Mouse (Mus musculus) embryonic facial prominence, embryonic 13.5 days (tissue): Measurements from ENCODE around the gene Grm8. TPM values are rescaled to one million over a fixed set of nuclear protein-coding genes. Genes with fewer than 3 reads are reported as not detected.

Experiments
- ATAC-seq: fragments of 200-750 bp; cut with Nextera tagmentation; 2 replicates; pipeline ENCODE4 v1.8.0; 2017; ENCODE audit warnings: low read depth; ENCODE audit not compliant: insufficient number of reproducible peaks, insufficient read depth, low FRiP score, low TSS enrichment
- H3K27ac ChIP-seq: fragments of 300-500 bp; sonication (generic); 2 replicates; pipeline ENCODE4 v1.5.1; 2015; ENCODE audit warnings: moderate library complexity, mild to moderate bottlenecking, inconsistent platforms
- H3K27me3 ChIP-seq: fragments of 300-500 bp; sonication (generic); 2 replicates; pipeline ENCODE4 v1.6.1; 2015; ENCODE audit warnings: mild to moderate bottlenecking, inconsistent platforms
- H3K36me3 ChIP-seq: fragments of 300-500 bp; sonication (generic); 2 replicates; pipeline ENCODE4 v1.6.1; 2015; ENCODE audit warnings: mild to moderate bottlenecking, inconsistent platforms
- H3K4me1 ChIP-seq: fragments of 300-500 bp; sonication (generic); 2 replicates; pipeline ENCODE4 v1.6.1; 2015; ENCODE audit warnings: inconsistent platforms
- H3K4me2 ChIP-seq: fragments of 300-500 bp; sonication (generic); 2 replicates; pipeline ENCODE4 v1.6.1; 2015; ENCODE audit warnings: moderate library complexity, mild to moderate bottlenecking, inconsistent platforms
- H3K4me3 ChIP-seq: fragments of 300-500 bp; sonication (generic); 2 replicates; pipeline ENCODE4 v1.5.1; 2015; ENCODE audit warnings: mild to moderate bottlenecking, inconsistent platforms
- H3K9ac ChIP-seq: fragments of 300-500 bp; sonication (generic); 2 replicates; pipeline ENCODE4 v1.6.1; 2015; ENCODE audit warnings: mild to moderate bottlenecking, inconsistent platforms
- H3K9me3 ChIP-seq: fragments of 300-500 bp; sonication (generic); 2 replicates; pipeline ENCODE4 v1.6.1; 2016; ENCODE audit warnings: inconsistent platforms
- WGBS: fragments of 180-500 bp; shearing (Covaris S2); methylation state at CpG from one replicate; pipeline ENCODE4 v1.1.7; 2015; ENCODE audit warnings: mixed read lengths; 5-methylcytosine and 5-hydroxymethylcytosine counted together
- polyA plus RNA-seq: library from polyadenylated mRNA; unstranded; fragments of >200 nt; fragmentation: Nextera tagmentation; extraction: Ambion mirVana; gene quantifications from 2 replicates; pipeline ENCODE4 v1.2.1, GENCODE M21; 2015

The Grm8 gene
- polyA plus RNA-seq, 1 experiment from 2014 or later: 4.2 TPM

DNA sequence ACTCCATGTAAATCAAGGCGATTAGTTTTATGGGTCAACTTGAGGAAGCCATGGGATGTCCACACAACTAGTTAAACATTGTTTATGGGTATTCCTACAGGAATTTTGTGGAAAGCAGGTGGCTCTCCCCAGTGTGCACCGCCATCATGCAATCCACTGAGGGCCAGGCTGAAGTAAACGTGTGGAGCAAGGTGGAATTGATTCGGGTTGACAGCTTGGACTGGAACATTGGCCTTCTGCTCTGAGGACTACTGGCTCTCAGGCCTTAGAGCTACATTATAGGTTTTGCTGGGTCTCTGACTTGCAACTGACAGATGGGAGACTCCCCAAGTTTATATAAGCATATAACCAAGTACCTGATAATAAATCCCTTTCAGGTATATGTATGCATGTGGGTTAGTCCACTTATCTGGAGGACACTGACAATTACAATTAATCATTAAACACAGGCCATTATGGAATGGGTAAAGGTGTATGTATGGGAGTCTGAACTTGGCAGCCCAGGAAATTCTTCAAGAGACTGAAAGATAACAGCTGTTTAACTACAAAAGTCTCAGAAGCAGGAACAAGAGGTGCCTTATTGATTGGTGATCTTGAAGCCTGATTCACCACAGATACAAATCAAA, 359.2 kb downstream of the Grm8 start:
- H3K27ac ChIP-seq: no peak overlapping the region
- H3K9ac ChIP-seq: no peak overlapping the region
- no peaks in the 10 kb centered on the region for H3K9me3 ChIP-seq
- H3K4me1 ChIP-seq: no peaks in the 10 kb centered on the region
- H3K4me2 ChIP-seq: no peak overlapping the region
- H3K27me3 ChIP-seq: no peaks in the 10 kb centered on the region
- 84% methylated on average over 4 of the region's 4 CpGs for WGBS
- H3K4me3 ChIP-seq: no peak overlapping the region
- H3K36me3 ChIP-seq: no peaks in the 10 kb centered on the region
- no peak for ATAC-seq

DNA sequence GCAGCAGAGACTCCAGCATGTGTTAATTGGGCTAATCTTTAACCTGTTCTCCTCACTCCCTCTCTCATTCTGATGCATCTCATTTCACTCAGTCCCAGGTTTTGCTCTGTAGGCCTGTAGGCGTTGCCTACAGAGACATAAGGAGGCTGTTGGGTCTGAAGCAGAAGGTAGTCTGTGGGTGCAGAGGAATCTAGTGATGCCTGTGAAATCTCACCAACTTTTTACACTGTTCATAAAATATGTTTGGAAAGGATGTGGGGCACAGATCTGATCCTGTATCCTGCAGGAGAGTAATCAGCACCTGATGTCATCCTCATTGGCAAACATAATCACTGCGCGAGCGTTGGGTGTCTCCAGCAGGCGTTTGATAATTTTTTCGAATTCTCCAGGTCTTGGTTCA, 372.9 kb downstream of the Grm8 start:
- no peaks in the 10 kb centered on the region for H3K9me3 ChIP-seq
- no peak overlapping the region for H3K27ac ChIP-seq
- H3K4me3 ChIP-seq: no peak overlapping the region
- WGBS: 89% methylated on average over 6 of the region's 6 CpGs
- no peaks in the 10 kb centered on the region for H3K27me3 ChIP-seq
- ATAC-seq: no peak
- no peak overlapping the region for H3K9ac ChIP-seq
- H3K4me1 ChIP-seq: no peaks in the 10 kb centered on the region
- no peak overlapping the region for H3K4me2 ChIP-seq
- H3K36me3 ChIP-seq: no peaks in the 10 kb centered on the region

DNA sequence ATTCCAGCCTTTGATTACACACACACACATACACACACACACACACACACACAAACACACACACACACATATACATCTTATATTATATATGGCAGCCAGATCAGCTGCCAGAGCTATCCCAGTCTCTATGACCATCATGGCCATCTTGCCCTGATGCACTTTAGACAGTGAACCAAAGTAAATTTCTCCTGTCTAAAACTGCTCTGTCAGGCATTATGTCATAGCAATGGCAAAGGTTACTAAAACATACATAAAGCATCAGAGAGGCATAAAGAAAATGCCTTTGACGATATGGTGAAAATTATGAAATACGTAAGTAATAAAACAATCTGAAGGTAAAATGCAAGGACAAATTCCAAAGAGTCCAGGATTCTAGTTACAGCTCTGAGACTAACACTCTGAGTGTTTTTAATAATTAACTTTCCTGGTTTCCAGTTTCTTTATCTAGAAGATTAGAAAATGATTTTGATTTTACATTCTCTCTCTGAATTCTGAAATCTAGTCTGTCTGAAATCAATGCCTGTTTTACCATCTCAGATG, 381.6 kb downstream of the Grm8 start:
- Histone ChIP-seq H3K27me3 (no peaks in the 10 kb centered on the region), H3K36me3 (no peaks in the 10 kb centered on the region), H3K4me3 (no peak overlapping the region), H3K9ac (no peak overlapping the region), H3K27ac (no peak overlapping the region), H3K9me3 (no peaks in the 10 kb centered on the region), H3K4me2 (no peak overlapping the region), H3K4me1 (no peaks in the 10 kb centered on the region)
- WGBS: 92% methylated on average over 2 of the region's 2 CpGs
- no peak for ATAC-seq

DNA sequence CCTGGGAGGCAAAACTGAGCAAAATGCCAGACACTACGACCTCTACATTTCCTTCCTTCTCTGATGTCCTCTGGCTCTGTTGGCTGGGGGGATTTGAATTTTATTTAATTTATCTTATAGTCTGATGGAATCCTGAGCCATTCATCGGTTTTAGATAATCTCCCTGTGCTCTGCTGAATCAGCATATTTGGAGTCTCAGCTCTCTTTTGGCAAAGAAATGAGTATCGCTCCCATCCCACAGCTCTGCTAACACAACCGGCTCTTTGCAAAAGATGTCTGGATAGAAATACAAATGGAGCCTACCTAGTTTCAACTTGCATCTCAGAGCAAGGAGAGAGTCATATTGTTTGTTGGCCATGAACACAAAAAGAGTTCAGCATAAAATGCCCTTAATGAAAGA, 388.5 kb downstream of the Grm8 start:
- Histone ChIP-seq H3K9me3 (no peaks in the 10 kb centered on the region), H3K4me2 (no peak overlapping the region), H3K4me1 (no peaks in the 10 kb centered on the region), H3K27me3 (no peaks in the 10 kb centered on the region), H3K4me3 (no peak overlapping the region), H3K9ac (no peak overlapping the region), H3K36me3 (no peaks in the 10 kb centered on the region), H3K27ac (no peak overlapping the region)
- WGBS: 65% methylated on average over 4 of the region's 4 CpGs
- ATAC-seq: no peak

DNA sequence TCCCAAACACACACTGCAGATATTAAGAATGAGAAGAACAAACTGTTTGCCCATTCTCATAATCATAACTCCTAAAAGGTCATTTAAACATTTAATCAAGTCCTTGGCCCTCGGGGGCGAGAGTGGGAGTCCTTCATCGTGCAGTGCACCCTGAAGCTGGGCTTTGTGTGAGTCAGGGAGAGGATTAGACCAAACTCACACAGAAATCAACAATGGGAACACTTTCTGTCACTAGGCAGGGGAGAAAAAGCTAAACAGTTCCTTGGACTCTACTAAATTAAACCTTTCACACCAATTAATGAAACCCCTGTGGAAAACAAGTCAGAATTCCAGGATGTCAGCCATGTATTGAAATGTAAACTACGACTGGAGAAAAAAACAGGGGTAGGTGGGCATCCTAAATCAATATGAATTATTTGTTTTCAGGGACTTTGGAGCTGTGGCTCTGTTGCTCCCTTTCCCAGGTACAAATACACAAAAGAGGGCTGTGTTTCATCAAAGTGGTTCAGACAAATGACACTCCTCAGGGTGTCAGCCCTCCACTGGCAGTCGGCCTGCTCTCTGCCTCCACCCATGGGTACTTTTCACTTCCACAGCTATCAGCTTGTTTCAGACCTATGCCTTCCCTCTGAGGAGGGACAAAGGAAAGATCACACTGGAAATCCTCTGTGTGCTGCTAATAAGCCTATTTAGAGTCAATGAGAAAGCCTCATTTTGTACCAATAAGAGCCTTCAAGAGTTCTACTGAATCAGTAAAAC, 389.1 kb downstream of the Grm8 start:
- H3K9ac ChIP-seq: no peak overlapping the region
- no peak overlapping the region for H3K4me2 ChIP-seq
- H3K27ac ChIP-seq: no peak overlapping the region
- WGBS: 20% methylated on average over 5 of the region's 5 CpGs
- no peaks in the 10 kb centered on the region for H3K9me3 ChIP-seq
- no peak for ATAC-seq
- H3K4me1 ChIP-seq: no peaks in the 10 kb centered on the region
- H3K36me3 ChIP-seq: no peaks in the 10 kb centered on the region
- H3K4me3 ChIP-seq: no peak overlapping the region
- H3K27me3 ChIP-seq: no peaks in the 10 kb centered on the region

GRCm38 (mm10) chr6:27689382-27689781, 445.6 kb downstream of the Grm8 start:
- Histone ChIP-seq H3K4me1 (no peaks in the 10 kb centered on the region), H3K27me3 (no peaks in the 10 kb centered on the region), H3K4me3 (no peak overlapping the region), H3K36me3 (no peaks in the 10 kb centered on the region), H3K9me3 (no peaks in the 10 kb centered on the region), H3K9ac (no peak overlapping the region), H3K27ac (no peak overlapping the region), H3K4me2 (no peak overlapping the region)
- ATAC-seq: no peak
- WGBS: 74% methylated on average over 3 of the region's 3 CpGs

GRCm38 (mm10) chr6:27661747-27662435, 473.1 kb downstream of the Grm8 start:
- no peak for ATAC-seq
- WGBS: 49% methylated on average over 6 of the region's 6 CpGs
- no peaks in the 10 kb centered on the region for H3K9me3 ChIP-seq
- H3K4me3 ChIP-seq: no peak overlapping the region
- no peaks in the 10 kb centered on the region for H3K27me3 ChIP-seq
- H3K27ac ChIP-seq: no peak overlapping the region
- H3K4me1 ChIP-seq: no peaks in the 10 kb centered on the region
- no peak overlapping the region for H3K9ac ChIP-seq
- no peak overlapping the region for H3K4me2 ChIP-seq
- no peaks in the 10 kb centered on the region for H3K36me3 ChIP-seq

DNA sequence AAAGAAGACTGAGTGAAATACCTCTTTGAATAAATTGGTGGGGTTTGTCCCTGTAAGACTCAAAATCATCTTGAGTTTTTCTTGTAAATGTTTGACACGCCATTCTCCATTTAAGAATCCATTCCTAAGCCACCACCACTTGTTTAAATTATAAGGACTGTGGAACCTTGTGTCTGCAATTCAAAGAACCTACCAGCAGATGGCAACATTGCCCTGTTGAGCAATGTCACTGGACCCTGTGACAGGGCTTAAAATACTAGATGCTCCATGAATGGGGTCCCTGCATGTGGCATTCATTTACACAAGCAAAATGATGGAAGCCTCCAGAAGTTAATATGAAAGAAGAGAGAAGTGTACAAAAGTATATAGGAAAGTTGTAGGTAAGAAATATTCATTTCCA, 477.5 kb downstream of the Grm8 start:
- no peak for ATAC-seq

DNA sequence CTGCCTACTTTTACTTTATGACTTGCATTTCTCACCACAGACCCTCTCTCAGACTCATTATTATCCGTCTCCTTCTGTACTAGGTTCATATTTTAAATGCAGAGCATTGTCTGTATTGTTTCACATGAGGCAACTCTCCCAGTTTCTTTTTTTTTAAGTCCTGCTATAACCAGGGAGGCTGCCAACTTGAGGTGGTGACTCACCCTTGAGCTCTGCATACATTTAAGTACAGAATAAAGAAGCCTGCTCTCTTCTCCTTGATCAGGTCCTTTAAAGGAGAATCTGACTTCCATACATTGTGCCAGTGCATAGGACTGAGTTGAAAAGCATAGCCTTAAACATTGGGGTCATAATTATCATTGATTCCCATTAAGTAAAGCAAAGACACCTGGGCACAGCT, 488.5 kb downstream of the Grm8 start:
- no peaks in the 10 kb centered on the region for H3K4me1 ChIP-seq
- H3K4me3 ChIP-seq: no peak overlapping the region
- no peaks in the 10 kb centered on the region for H3K9me3 ChIP-seq
- no peak overlapping the region for H3K4me2 ChIP-seq
- no peak overlapping the region for H3K9ac ChIP-seq
- H3K27me3 ChIP-seq: no peaks in the 10 kb centered on the region
- ATAC-seq: no peak
- no peaks in the 10 kb centered on the region for H3K36me3 ChIP-seq
- H3K27ac ChIP-seq: no peak overlapping the region
- WGBS: 70% methylated on average over 1 of the region's 1 CpGs

More for the DNA sequence above, 477.5 kb downstream of the Grm8 start:
- no peaks in the 10 kb centered on the region for H3K27me3 ChIP-seq
- no peaks in the 10 kb centered on the region for H3K4me1 ChIP-seq
- H3K36me3 ChIP-seq: no peaks in the 10 kb centered on the region
- H3K9me3 ChIP-seq: 0 out of 2 replicates have a peak, but pooled peaks cover 6% of the 10 kb centered on the region
- H3K9ac ChIP-seq: no peak overlapping the region
- H3K27ac ChIP-seq: no peak overlapping the region
- no peak overlapping the region for H3K4me3 ChIP-seq
- 41% methylated on average over 1 of the region's 1 CpGs for WGBS
- H3K4me2 ChIP-seq: no peak overlapping the region

GRCm38 (mm10) chr6:27645054-27645453, 489.9 kb downstream of the Grm8 start:
- Histone ChIP-seq H3K36me3 (no peaks in the 10 kb centered on the region), H3K27ac (no peak overlapping the region), H3K4me3 (no peak overlapping the region), H3K27me3 (no peaks in the 10 kb centered on the region), H3K9ac (no peak overlapping the region), H3K4me1 (no peaks in the 10 kb centered on the region), H3K4me2 (no peak overlapping the region), H3K9me3 (no peaks in the 10 kb centered on the region)
- no peak for ATAC-seq
- 77% methylated on average over 5 of the region's 5 CpGs for WGBS

DNA sequence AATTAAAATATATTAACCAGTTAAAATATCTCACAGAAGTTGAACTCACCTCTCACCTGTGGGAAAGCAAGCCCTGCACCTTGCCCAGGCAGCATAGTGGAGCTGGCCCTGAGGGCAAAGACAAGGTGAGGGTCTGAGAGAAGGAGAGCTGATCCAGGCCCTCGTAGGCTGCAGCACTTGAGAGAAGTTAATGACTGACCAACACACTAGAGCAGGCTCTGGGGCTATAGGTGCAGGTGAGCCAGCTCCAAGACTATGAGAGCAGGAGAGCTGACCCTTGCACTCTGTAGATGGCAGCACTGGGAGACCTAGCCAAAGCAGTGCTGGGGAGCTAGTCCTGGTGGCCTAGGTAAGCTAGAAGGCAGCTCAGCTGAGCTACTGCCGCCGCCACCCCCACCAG, 499.1 kb downstream of the Grm8 start:
- Histone ChIP-seq H3K27ac (no peak overlapping the region), H3K4me3 (no peak overlapping the region), H3K9me3 (no peaks in the 10 kb centered on the region), H3K4me1 (no peaks in the 10 kb centered on the region), H3K27me3 (no peaks in the 10 kb centered on the region), H3K36me3 (no peaks in the 10 kb centered on the region), H3K4me2 (no peak overlapping the region), H3K9ac (no peak overlapping the region)
- 64% methylated on average over 3 of the region's 3 CpGs for WGBS
- ATAC-seq: no peak

GRCm38 (mm10) chr6:27617472-27617871, 517.5 kb downstream of the Grm8 start:
- no peaks in the 10 kb centered on the region for H3K4me1 ChIP-seq
- no peak overlapping the region for H3K4me3 ChIP-seq
- no peaks in the 10 kb centered on the region for H3K9me3 ChIP-seq
- ATAC-seq: no peak
- WGBS: 51% methylated on average over 4 of the region's 4 CpGs
- no peak overlapping the region for H3K9ac ChIP-seq
- H3K4me2 ChIP-seq: no peak overlapping the region
- no peak overlapping the region for H3K27ac ChIP-seq
- H3K36me3 ChIP-seq: no peaks in the 10 kb centered on the region
- no peaks in the 10 kb centered on the region for H3K27me3 ChIP-seq
